Mouse (Mus musculus) cerebellum, postnatal 4 days (tissue): ENCODE results near the gene Flrt1.
"Not testable (repeated sequence)": the region's sequence is repeated elsewhere in the genome, so short reads cannot be mapped to it uniquely, and the experiment has no call there.

Experiments used
- DNase-seq, 2 experiments: peaks; one replicate each; pipeline ENCODE4 v3.0.0; 2022; ENCODE audit warnings: low spot score in 2 of 2, mixed read lengths in 1 of 2

Gene Flrt1

GRCm38 (mm10) chr19:7103349-7103992 is 2.1 kb downstream of the Flrt1 start:
- no peak for DNase-seq

- DNase-seq: no peak
These were observed 3.5 kb downstream of the Flrt1 start for GRCm38 (mm10) chr19:7102039-7102438.

- DNase-seq: no peak
These were observed 5.8 kb downstream of the Flrt1 start for GRCm38 (mm10) chr19:7099620-7100155.

DNA sequence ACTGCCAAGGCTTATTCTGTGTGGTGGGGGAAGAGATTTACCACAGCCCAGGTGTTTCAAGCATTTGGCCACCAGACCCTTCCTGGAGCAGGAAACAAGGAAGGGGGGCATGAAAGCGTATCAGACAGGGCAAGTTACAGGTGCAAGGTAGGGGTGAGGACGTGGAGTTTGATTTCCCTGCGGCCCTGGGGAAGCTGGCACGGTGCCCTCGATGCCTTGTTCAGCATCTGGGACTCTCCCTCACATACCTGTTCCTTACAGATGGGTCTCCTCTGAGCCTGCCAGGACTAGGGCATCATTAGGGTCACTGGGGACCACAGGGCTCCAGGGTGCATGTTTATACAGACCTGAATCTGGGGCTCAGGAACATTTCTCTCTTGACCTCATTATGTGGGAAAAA is 12.8 kb downstream of the Flrt1 start:
- DNase-seq: no peak

DNA sequence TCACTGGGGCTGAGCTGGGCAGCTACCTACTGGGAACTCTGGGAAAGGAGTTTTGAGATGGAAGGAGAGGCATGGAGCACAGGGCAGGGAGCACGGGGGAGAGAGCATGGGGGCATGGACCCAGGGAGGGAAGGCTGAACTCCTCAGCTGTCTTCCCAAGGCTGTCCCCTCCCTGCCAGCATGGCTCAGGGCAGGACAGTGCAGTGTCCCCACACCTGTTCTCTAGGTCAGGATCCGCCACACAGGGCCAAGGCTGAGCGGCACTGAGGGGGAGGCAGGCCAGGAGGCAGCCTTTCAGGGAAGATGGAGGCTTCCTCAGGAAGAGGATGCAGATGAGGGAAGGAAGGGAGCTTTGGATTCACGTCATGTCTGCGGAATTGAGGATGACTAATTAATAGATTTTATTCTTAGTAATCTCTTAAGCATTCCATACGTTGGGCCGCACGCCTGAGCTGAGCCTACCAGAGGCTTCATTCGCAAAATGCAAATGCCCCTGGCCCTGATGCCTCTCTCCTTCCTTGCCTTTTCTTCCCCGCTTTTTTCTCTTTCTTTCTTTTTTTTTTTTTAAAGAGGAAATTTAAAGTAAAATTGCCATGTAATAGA is 14.0 kb downstream of the Flrt1 start:
- no peak for DNase-seq

DNA sequence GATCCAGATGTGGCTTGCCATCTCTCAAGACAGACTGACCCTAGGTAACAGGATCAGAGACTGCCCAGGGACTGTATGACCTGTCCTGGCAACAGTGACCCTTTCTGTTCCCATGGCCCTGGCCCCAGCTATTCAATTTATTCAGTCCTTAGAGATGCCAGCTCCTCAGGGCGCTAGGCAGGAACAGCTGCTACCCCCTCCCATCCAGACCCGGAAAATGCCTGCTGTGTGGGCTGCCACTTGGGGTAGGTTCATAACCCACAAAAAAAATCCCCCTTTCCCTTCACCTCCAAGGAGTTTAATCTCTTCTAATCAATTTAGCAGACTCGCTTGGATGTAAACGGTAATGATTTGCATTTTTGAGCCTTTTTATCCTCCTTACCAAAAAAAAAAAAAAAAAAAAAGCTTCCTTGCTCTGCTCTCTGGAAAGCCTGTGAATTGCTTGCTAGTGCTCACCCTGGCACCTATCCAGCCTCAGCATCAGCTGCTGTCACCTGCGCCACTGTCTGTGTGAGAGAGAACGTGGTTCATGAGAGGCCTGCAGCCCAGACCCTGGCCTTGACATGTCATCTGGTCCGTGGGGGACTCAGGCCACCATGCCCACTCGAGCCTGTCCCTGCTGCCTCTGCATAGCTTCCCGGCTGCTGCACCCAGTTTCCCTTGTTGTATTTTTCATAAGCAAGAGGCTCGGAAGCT is 15.0 kb downstream of the Flrt1 start:
- no peak for DNase-seq

DNA sequence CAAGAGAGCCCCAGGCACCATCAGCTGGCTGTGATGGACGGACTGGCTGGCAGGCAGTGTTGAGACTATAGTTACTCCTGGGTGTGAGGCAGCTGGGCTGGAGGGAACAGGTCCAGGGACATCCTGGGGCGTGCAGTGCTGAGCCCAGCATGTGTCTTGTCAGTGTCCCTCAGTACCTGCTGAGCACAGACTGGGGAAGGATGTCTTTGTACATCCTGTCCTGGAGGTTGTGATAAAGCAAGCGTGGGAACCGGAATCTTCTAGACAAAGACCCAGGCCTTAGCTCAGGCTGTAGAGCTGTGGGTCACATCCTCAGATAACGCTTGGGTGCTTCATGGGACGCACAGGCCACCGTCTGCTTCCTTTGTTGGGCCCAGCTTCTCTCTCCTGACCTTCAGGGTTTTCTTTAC is 15.7 kb downstream of the Flrt1 start:
- no peak for DNase-seq

DNA sequence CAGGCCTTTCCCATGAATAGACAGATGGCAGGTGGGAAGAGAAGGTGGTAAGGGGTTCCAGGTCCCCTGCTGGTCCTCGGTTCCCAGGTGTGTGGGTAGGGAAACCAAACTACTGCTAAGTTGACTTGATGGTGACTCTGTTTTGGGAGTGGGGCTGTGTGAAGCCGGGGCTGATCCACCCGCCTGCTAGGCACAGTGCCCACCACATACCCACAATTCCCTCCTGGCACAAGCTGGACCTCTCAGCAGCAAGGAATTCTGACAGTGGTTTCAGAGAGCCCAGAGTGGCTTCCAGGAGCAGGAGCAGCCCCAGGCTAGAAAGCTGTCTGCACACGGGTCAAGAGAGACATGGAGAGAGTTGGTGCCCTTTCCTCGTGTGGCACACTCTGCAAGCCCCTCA is 16.5 kb downstream of the Flrt1 start:
- DNase-seq: no peak

- no peak for DNase-seq
These were observed 17.0 kb downstream of the Flrt1 start for GRCm38 (mm10) chr19:7088558-7088957.

GRCm38 (mm10) chr19:7084734-7085133 is 20.8 kb downstream of the Flrt1 start:
- no peak for DNase-seq

DNA sequence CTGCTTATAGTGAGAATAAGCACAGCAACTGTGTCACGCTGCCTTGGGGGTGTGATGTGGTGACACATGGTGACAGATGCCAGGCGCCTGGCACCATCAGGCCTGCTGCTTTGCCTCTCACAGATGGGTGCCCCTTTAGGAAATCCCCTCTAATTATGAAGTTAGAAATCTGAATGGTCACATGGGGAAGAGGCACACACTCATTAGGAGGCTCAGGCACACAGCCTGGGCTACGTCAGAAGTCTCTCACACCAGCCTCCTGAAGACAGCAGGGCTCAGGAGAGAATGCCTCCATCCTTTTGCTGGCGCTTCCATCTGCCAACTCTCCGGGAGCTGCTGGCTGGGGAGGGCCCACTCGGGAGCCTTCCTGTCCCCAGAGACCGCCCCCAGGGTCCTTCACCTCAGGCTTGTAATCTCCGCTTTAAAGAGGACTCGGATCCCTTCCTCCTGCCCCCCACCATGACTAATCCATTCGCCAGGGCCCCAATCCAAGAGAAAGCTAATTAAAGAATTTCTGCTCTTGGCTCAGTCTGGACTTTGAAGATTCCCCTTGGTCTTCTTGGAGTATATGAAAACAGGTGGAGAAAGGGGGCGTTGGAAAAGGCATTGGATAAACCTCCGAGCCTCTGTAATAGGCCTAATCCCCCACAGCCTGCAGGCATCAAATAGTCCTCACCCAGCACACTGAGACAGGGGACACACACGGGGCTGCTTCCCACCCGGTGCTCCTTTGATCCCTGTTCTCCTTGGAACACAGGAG is 22.3 kb downstream of the Flrt1 start:
- no peak for DNase-seq

DNA sequence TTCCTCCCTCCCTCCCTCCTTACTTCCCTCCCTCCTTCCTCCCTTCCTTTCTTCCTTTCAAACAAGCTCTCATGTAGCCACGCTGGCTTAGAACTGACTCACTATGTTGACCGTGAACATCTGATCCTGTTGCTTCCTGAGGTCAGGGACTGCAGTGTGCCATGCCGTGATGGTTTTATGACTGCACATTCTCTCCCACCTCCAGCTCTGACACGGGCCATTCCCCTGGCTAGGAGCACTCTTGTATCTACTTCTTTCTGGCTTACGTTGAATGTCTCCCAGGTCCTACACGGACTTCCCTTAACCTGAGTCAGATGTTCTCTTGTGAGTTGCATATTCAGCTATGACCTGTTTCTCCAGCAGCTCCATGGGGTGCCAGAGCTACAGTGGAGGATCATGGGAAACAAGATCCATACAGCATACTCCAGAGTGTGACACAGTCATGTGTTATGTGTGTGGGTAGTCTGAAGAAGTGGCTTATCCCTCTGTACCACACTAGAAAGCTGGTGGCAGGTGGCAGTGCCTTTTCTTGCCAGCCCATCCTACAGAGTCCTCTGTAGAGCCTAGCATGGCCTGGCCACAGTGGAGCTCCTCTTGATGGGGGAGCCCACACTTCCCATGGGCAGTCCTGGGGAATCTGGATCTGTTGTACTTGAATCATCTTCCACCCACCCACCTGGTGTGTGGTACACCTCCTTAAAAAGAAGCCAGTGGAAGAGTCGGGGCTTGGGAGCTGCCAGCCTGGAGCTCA is 23.8 kb downstream of the Flrt1 start:
- no peak for DNase-seq

- no peak for DNase-seq
These were observed 27.3 kb downstream of the Flrt1 start for GRCm38 (mm10) chr19:7078271-7078670.

DNA sequence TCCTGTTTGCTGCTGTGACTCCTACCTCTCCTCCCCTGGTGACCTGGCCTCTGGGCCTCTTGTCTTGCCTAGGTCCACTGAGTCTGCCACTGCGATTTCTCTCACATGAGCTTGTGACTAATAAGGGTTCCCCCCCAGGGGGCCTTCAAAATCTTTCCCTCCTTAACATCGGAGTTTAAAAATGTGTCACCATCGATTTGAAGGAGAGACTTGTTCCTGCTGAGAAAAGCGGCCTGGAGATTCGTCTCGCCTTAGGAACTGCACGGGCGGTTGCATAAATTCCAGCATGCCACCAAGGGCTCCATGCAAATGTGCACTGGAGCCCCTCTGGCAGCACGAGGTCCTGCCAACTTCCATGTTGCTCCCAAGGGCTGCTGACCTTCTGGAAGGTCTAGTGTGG is 27.9 kb downstream of the Flrt1 start:
- no peak for DNase-seq

DNA sequence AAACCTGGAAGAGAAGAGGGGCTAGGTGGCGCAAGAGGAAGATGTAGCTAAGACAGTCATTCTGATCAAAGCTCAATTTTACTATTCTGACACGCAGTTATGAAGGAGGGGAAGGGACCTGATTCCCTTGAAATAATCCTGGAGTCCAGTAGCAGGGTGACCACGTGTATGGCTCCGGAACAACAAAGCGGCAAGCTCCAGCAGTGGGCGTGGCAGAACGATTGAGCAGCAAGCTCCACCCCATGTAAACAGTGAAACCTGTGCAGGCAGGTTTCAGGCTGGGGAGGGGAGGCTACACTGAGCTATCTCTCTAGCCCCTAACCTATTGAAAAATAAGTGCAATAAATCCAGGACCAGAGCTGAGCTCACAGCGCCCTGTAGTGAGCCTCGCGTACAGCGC is 30.2 kb downstream of the Flrt1 start:
- DNase-seq: not testable (repeated sequence)

GRCm38 (mm10) chr19:7073997-7074781 is 31.3 kb downstream of the Flrt1 start:
- DNase-seq: no peak

DNA sequence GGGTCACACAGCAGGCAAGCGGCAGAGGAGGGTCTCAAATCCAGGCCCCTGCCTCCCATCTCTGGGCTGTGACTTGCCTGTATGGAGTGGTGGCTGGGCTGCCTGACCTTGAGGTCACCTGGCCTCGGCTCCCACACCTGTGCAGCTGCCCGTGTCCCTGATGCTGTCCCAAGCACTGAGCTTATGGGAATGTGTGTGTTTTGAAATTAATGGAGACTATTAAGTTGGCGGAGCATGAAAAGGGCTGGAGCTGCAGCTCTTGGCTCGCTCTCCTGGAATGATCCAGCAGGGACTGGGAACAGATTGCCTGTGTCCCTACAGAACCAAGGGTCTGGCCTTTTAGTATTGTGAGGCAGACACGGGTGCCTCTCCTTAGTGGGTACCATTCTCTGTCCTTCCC is 33.3 kb downstream of the Flrt1 start:
- DNase-seq: no peak

- no peak for DNase-seq
These were observed 34.8 kb downstream of the Flrt1 start for GRCm38 (mm10) chr19:7070775-7071174.

DNA sequence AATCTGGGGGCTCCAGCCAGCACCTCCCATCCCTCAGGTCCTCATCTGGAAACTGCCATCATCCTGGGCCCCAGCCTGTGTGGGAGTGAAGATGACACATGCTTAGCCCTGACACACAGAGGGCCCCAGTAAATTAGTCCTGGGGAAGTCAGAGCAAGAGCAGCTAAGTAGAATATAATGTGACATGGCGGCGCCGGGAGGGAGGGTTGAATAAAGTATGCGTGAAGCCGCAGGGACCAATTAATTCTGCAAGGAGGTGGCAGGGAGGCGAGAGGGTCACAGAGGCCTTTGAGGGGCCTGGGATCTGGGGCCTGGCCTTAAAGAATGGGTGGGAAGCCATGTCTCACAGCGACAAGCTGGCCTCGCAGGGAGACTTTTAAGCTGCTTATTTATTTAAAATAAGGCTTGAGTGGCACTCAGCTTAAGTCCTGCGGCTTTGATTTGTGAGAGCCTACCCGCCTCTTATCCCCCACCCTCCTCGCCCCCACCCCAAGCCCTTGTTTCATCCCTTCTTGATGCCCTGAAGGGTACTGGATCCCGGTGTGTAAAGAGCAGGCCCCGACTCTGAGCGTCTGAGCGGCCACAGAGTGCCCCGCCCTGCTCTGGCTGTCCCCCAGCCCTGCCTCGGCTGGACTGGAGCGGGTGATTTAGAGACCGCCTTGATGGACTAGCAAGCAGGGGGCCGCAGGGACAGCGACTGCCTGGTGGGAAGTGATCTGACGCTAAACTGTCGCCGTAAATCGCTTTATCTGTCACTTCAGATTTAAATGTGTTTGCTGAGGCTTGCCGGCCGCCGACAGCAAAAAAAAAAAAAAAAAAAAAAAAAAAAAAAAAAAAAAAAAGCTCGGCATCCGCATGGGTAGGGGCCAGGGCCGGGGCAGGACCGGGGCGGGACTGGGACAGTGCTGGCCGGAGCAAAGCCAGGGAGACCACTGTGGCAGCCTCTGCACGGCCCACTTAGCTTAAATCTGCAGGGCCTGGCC is 35.5 kb downstream of the Flrt1 start:
- no peak for DNase-seq
